Mouse (Mus musculus): ENCODE measurements at regions not wholly inside any gene's neighbourhood (a gene's known extent, or its start where the extent isn't known, plus 50 kb on each side); places are given as distances from the start of the nearest gene placed in this dataset.

DNA sequence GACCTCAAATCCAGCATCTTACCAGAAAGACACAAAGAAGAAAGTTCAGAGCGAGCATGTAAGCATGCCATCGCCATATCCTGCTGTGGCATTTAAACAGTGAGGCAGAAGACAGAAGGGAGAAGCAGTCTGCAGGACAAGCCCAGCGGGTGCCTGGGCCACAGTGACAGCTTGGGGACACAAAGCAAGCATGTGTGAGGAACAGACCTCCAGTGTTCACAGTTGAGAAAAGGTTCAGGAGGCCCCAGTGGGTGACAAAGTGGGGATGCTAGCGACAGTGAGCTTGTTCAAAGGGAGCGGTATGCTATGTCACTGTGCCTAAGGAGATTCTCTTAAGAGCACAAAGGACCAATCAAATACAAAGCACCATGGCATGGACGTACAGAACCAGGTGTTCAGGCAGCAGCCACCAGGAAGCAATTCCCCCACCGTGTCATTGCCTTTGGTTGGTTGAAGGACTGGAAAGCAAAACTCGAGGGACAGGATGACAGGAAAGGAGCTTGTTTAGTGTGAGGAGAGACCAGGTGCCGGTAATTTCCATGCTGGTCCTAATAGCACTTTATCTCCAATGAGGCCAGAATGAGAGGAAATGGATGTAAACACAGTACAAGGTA, 77.9 kb upstream of the Arhgap21 start:
- TF ChIP-seq POLR2A (IDR thresholded peaks at IDR 0.05; ENCODE audit: low read depth, low read length) (no peak), CTCF (conservative IDR thresholded peaks at IDR 0.05; ENCODE audit: insufficient read depth, insufficient read length, low read depth, low read length) (no peak)

Measured in kidney, adult 2 months (tissue).